Mouse (Mus musculus) C3H10T1/2 (cell line): Measurements from ENCODE around the gene Olfr869. TPM values are rescaled to one million over a fixed set of nuclear protein-coding genes. Genes with fewer than 3 reads are reported as not detected.

ENCODE experiments used
- polyA plus RNA-seq, 2 experiments: library from polyadenylated mRNA; unstranded; fragments of >200 nt; fragmentation: generic; extraction: Trizol; gene quantifications; one replicate each; pipeline ENCODE4 v1.2.1; 2012; ENCODE audit warnings: missing spikeins in 2 of 2

Gene Olfr869
- not detected for polyA plus RNA-seq

GRCm38 (mm10) chr9:20128709-20129108, at the start of gene Olfr869:
Olfr869 (plus strand) TSS chr9:20129009.

GRCm38 (mm10) chr9:20098326-20098725, 30.5 kb upstream of the Olfr869 start, which contains the start of gene Olfr868:
Olfr868 (plus strand) TSS chr9:20098626.

DNA sequence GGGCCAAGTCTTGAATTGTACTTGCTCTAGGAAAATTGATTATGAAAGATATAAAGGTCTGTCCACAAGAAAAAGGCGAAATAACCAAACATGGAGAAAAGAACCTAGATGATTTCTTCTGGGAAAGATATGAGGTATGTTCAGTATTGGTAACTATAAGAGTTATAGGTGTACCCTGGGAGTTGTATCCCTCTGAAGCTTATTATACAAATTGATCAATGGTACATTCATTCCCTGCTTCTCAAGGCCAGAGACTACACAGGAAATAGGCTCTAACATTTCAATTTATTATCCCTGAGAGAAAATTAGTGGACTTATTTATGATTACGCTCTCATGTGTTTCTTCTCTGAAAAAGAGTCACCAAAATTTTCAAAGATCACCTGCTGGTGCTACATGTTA, 45.1 kb downstream of the Olfr869 start, which contains the start of gene Olfr870:
Gene Olfr870, minus strand, starts transcription at position 101 of the 400 bp plus-strand sequence.

Other genes with a start within 250 kb of the Olfr869 start
- gene Olfr862, start 241.0 kb upstream of the Olfr869 start, polyA plus RNA-seq = not detected
- 1 to 10 TPM in 1 of 2 experiments, under 1 TPM in 1; 0.21 to 1.2 TPM for gene Olfr77, start 212.1 kb upstream of the Olfr869 start, polyA plus RNA-seq
- not detected for gene Olfr866, start 101.0 kb upstream of the Olfr869 start, polyA plus RNA-seq
- gene Olfr867, start 71.4 kb upstream of the Olfr869 start, polyA plus RNA-seq = not detected
- not detected for gene Olfr868, start 30.4 kb upstream of the Olfr869 start, polyA plus RNA-seq
- gene Olfr870, start 45.0 kb downstream of the Olfr869 start, polyA plus RNA-seq = not detected
- gene Olfr871, start 83.2 kb downstream of the Olfr869 start, polyA plus RNA-seq = not detected
- gene Olfr872, start 108.1 kb downstream of the Olfr869 start, polyA plus RNA-seq = not detected
- gene Olfr39, start 153.3 kb downstream of the Olfr869 start, polyA plus RNA-seq = not detected
- not detected for gene Olfr873, start 169.5 kb downstream of the Olfr869 start, polyA plus RNA-seq
- gene Olfr18, start 207.1 kb downstream of the Olfr869 start, polyA plus RNA-seq = under 1 TPM in 1 of 2 experiments, not detected in 1; 0.01 TPM